In the genomic region with DNA sequence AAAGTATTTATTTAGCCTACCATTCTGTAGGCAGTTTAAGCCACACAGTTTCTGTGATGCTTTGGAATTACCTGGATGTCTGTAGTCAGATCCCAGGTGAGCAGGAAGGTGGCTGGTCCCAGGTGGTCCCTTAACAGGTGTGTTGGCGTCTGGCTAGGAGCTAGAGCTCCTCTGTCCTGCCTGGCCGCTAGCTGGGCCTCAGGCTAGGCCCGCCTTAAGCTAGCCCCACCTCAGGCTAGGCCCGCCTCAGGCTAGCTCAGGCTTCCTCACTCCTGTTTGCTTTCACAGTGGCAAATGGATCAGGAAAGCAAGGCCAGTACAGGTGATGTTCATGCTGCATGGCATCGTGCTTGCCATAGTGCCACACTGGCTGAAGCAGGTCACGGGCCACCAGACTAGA, we compare ENCODE assay signal across 22 mouse cellular contexts. TPM values are rescaled to one million over a fixed set of nuclear protein-coding genes. Genes with fewer than 3 reads are reported as not detected.
DNase-seq lines count a peak whose midpoint lies in the region; ATAC-seq lines count a peak whose summit lies in the region.
"Had no signal": no experiment of that assay in that cellular context is flagged by ENCODE, and none has a peak within 500 bp of the region (broad histone marks: within the 10 kb centered on the region; RNA-seq: fewer than 3 reads in every experiment).

No protein-coding gene starts in this region.

- ATAC-seq in heart, embryonic 11.5 days (replicated peaks; ENCODE audit: insufficient number of reproducible peaks, low FRiP score, low TSS enrichment) = 0 out of 2 replicates have a peak, but pooled peaks have one; percentile 35
- ATAC-seq in limb, embryonic 11.5 days (ENCODE audit: insufficient number of reproducible peaks, low FRiP score, low TSS enrichment, low read depth) = peak; percentile 51; the same call in 1 of the 2 replicates
- ATAC-seq in midbrain, embryonic 16.5 days = 0 out of 2 replicates have a peak, but pooled peaks have one; percentile 42
- no peak for ATAC-seq in midbrain, embryonic 13.5 days
- ATAC-seq: forebrain, embryonic 14.5 days had no signal

- no peak for DNase-seq in heart, postnatal 14 days
- DNase-seq in limb, embryonic 11.5 days (ENCODE audit: low spot score) = no peak
- DNase-seq in limb, embryonic 10.5 days (ENCODE audit: low spot score) = no peak
- DNase-seq: adrenal gland, adult 2 months; adrenal gland, postnatal 10 days; adrenal gland, postnatal 25 days; cerebellum, adult 11 months; cerebellum, adult 18-20 months; cerebellum, adult 8-10 months; cerebellum, adult 9-11 months; cerebellum, postnatal 14 days; cerebellum, postnatal 36 days; embryo, embryonic 11 days had no signal

- H3K4me2 ChIP-seq in heart, embryonic 11.5 days = no peak overlapping the region
- H3K4me2 ChIP-seq in limb, embryonic 11.5 days (ENCODE audit: low read depth, severe bottlenecking) = no peak overlapping the region
- no peak overlapping the region for H3K4me2 ChIP-seq in midbrain, embryonic 16.5 days (ENCODE audit: low read length)
- H3K4me2 ChIP-seq in midbrain, embryonic 13.5 days (replicated peaks) = no peak overlapping the region
- H3K4me2 ChIP-seq: embryonic facial prominence, embryonic 13.5 days; embryonic facial prominence, embryonic 15.5 days; forebrain, embryonic 12.5 days had no signal

- peaks cover 3% of the 10 kb centered on the region; the same call in 1 of the 2 replicates for H3K4me1 ChIP-seq in heart, embryonic 11.5 days (ENCODE audit: control insufficient read depth, insufficient read depth, low read length)
- no peaks in the 10 kb centered on the region for H3K4me1 ChIP-seq in limb, embryonic 11.5 days (ENCODE audit: control insufficient read depth, insufficient read depth, low read length)
- peaks cover 11% of the 10 kb centered on the region for H3K4me1 ChIP-seq in limb, embryonic 10.5 days
- no peaks in the 10 kb centered on the region for H3K4me1 ChIP-seq in midbrain, embryonic 16.5 days (ENCODE audit: control insufficient read depth, insufficient read depth, low read length)
- no peaks in the 10 kb centered on the region for H3K4me1 ChIP-seq in midbrain, embryonic 13.5 days (replicated peaks)
- H3K4me1 ChIP-seq: embryonic facial prominence, embryonic 13.5 days; embryonic facial prominence, embryonic 15.5 days; forebrain, embryonic 12.5 days had no signal

- WGBS in heart, embryonic 11.5 days (ENCODE audit: insufficient replicate concordance) = 87% methylated on average over 6 of the region's 6 CpGs
- 90% methylated on average over 6 of the region's 6 CpGs for WGBS in limb, embryonic 11.5 days
- WGBS in limb, embryonic 10.5 days = 84% methylated on average over 6 of the region's 6 CpGs
- 93% methylated on average over 6 of the region's 6 CpGs for WGBS in midbrain, embryonic 16.5 days
- 84% methylated on average over 6 of the region's 6 CpGs for WGBS in midbrain, embryonic 13.5 days

- H3K9me3 ChIP-seq in heart, embryonic 11.5 days (replicated peaks; ENCODE audit: control insufficient read depth, low read length) = no peaks in the 10 kb centered on the region
- H3K9me3 ChIP-seq in limb, embryonic 11.5 days (ENCODE audit: control insufficient read depth, low read length) = no peaks in the 10 kb centered on the region
- H3K9me3 ChIP-seq in limb, embryonic 10.5 days (replicated peaks) = no peaks in the 10 kb centered on the region
- H3K9me3 ChIP-seq in midbrain, embryonic 16.5 days (replicated peaks; ENCODE audit: control insufficient read depth, low read length, poor library complexity, severe bottlenecking) = no peaks in the 10 kb centered on the region
- no peaks in the 10 kb centered on the region for H3K9me3 ChIP-seq in midbrain, embryonic 13.5 days
- H3K9me3 ChIP-seq: embryonic facial prominence, embryonic 13.5 days; embryonic facial prominence, embryonic 15.5 days; forebrain, embryonic 10.5 days; forebrain, embryonic 12.5 days had no signal

- peaks cover 3% of the 10 kb centered on the region; the same call in 1 of the 2 replicates for H3K27me3 ChIP-seq in heart, embryonic 11.5 days (ENCODE audit: control insufficient read depth, insufficient read depth, low read length)
- H3K27me3 ChIP-seq in limb, embryonic 11.5 days (ENCODE audit: control insufficient read depth, insufficient read depth, low read length) = no peaks in the 10 kb centered on the region
- H3K27me3 ChIP-seq in limb, embryonic 10.5 days (ENCODE audit: low read depth, poor library complexity, severe bottlenecking) = no peaks in the 10 kb centered on the region
- H3K27me3 ChIP-seq in midbrain, embryonic 16.5 days (ENCODE audit: control insufficient read depth, insufficient read depth, low read depth, low read length) = no peaks in the 10 kb centered on the region
- H3K27me3 ChIP-seq in midbrain, embryonic 13.5 days = no peaks in the 10 kb centered on the region
- H3K27me3 ChIP-seq: embryonic facial prominence, embryonic 13.5 days; embryonic facial prominence, embryonic 15.5 days; forebrain, embryonic 12.5 days had no signal

- H3K9ac ChIP-seq in heart, embryonic 11.5 days (ENCODE audit: low read depth, low read length) = no peak overlapping the region
- H3K9ac ChIP-seq in limb, embryonic 11.5 days (ENCODE audit: low read length) = no peak overlapping the region
- no peak overlapping the region for H3K9ac ChIP-seq in midbrain, embryonic 16.5 days (ENCODE audit: low read depth, low read length)
- no peak overlapping the region for H3K9ac ChIP-seq in midbrain, embryonic 13.5 days (replicated peaks)
- H3K9ac ChIP-seq: embryonic facial prominence, embryonic 13.5 days; embryonic facial prominence, embryonic 15.5 days; forebrain, embryonic 12.5 days had no signal

- H3K4me3 ChIP-seq in heart, embryonic 11.5 days (ENCODE audit: low read depth, low read length) = no peak overlapping the region
- no peak overlapping the region for H3K4me3 ChIP-seq in limb, embryonic 11.5 days (ENCODE audit: low read depth, low read length)
- no peak overlapping the region for H3K4me3 ChIP-seq in limb, embryonic 10.5 days
- no peak overlapping the region for H3K4me3 ChIP-seq in midbrain, embryonic 16.5 days (ENCODE audit: low read depth, low read length)
- H3K4me3 ChIP-seq in midbrain, embryonic 13.5 days (replicated peaks) = no peak overlapping the region
- H3K4me3 ChIP-seq: embryonic facial prominence, embryonic 13.5 days; embryonic facial prominence, embryonic 15.5 days; erythroblast, embryonic 14.5 days; forebrain, embryonic 10.5 days; forebrain, embryonic 12.5 days had no signal

- peaks cover 2% of the 10 kb centered on the region; the same call in 1 of the 2 replicates for H3K36me3 ChIP-seq in heart, embryonic 11.5 days (ENCODE audit: control insufficient read depth, insufficient read depth, low read length)
- no peaks in the 10 kb centered on the region for H3K36me3 ChIP-seq in limb, embryonic 11.5 days (ENCODE audit: control insufficient read depth, insufficient read depth, low read length)
- H3K36me3 ChIP-seq in limb, embryonic 10.5 days = peaks cover 31% of the 10 kb centered on the region
- H3K36me3 ChIP-seq in midbrain, embryonic 16.5 days (ENCODE audit: control insufficient read depth, insufficient read depth, low read length) = peaks cover 14% of the 10 kb centered on the region
- H3K36me3 ChIP-seq in midbrain, embryonic 13.5 days = peaks cover 72% of the 10 kb centered on the region
- H3K36me3 ChIP-seq: embryonic facial prominence, embryonic 15.5 days had no signal

- intact Hi-C loops in heart, postnatal 14 days (cut with DNase I) = no loop called here

- no peak overlapping the region for H3K27ac ChIP-seq in heart, embryonic 11.5 days (ENCODE audit: low read depth, low read length)
- H3K27ac ChIP-seq in limb, embryonic 11.5 days (replicated peaks; ENCODE audit: low read depth, low read length) = no peak overlapping the region
- H3K27ac ChIP-seq in limb, embryonic 10.5 days = no peak overlapping the region
- no peak overlapping the region for H3K27ac ChIP-seq in midbrain, embryonic 16.5 days (ENCODE audit: low read length)
- no peak overlapping the region for H3K27ac ChIP-seq in midbrain, embryonic 13.5 days
- H3K27ac ChIP-seq: embryonic facial prominence, embryonic 13.5 days; embryonic facial prominence, embryonic 15.5 days; forebrain, embryonic 10.5 days; forebrain, embryonic 12.5 days had no signal

RNA-seq across cellular contexts. Expression of a gene that starts 40.5 kb away (rescaled TPM):
- polyA plus RNA-seq in heart, embryonic 11.5 days (2014; fragmentation: Nextera tagmentation; extraction: Ambion mirVana) = 31.2 and 39.4 TPM in 2 replicates
- 10 to 100 TPM in 1 of 2 experiments, 1 to 10 TPM in 1; 9.6 to 11.9 TPM for total RNA-seq in heart, postnatal 14 days (2021)
- polyA plus RNA-seq in limb, embryonic 11.5 days (2014; fragmentation: Nextera tagmentation; extraction: Ambion mirVana) = 45.8 and 46.4 TPM in 2 replicates
- 49.4 and 56.7 TPM in 2 replicates for polyA plus RNA-seq in limb, embryonic 10.5 days (2016; fragmentation: Nextera tagmentation; extraction: Ambion mirVana)
- 40.1 and 42.2 TPM in 2 replicates for polyA plus RNA-seq in midbrain, embryonic 16.5 days (2015; fragmentation: Nextera tagmentation; extraction: Ambion mirVana)
- polyA plus RNA-seq in midbrain, embryonic 13.5 days (2015; fragmentation: Nextera tagmentation; extraction: Ambion mirVana) = 28.3 and 28.9 TPM in 2 replicates
